Mouse (Mus musculus): ENCODE data around the gene Hdac5.

DNA sequence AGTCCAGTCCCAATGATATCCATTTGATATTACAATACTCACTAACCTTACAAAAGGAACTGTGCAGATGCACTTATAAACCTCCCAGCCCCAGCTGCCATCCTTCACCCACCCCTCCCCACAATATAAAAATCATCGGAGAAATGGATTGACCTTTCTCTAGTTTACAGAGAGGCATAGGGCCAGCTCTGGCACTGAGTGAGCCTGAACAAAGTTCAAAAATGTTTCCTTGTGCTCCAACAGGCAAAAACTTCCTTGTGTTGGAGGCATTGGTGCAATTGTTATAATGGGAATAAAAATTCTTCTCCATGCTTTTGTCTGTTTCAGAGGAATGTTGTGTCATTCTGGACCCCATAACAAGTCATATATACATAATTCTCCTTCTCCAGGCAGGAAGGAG, 43.7 kb downstream of the Hdac5 start:
- TF ChIP-seq POLR2A (IDR thresholded peaks at IDR 0.05; ENCODE audit: low read depth, low read length) (no peak), CTCF (IDR thresholded peaks at IDR 0.05; ENCODE audit: extremely low read depth, insufficient read length, insufficient replicate concordance, low read depth, low read length) (no peak)
